Mouse (Mus musculus) A20 (cell line): ENCODE measurements at regions not wholly inside any gene's neighbourhood (a gene's known extent, or its start where the extent isn't known, plus 50 kb on each side); places are given as distances from the start of the nearest gene placed in this dataset.
A peak's percentile ranks its signal among the peaks of the same experiment; 100 is the strongest.

ENCODE experiments used
- DNase-seq: peaks from one replicate; pipeline ENCODE4 v3.0.0-alpha.2; 2011; ENCODE audit warnings: low read depth, low spot score

GRCm38 (mm10) chr5:50820674-50821073 is 746.9 kb downstream of the Ppargc1a start:
- no peak for DNase-seq

- DNase-seq: no peak
These were observed 747.6 kb downstream of the Ppargc1a start for GRCm38 (mm10) chr5:50819959-50820358.

GRCm38 (mm10) chr5:50795310-50795709 is 736.5 kb upstream of the Adgra3 start:
- no peak for DNase-seq

DNA sequence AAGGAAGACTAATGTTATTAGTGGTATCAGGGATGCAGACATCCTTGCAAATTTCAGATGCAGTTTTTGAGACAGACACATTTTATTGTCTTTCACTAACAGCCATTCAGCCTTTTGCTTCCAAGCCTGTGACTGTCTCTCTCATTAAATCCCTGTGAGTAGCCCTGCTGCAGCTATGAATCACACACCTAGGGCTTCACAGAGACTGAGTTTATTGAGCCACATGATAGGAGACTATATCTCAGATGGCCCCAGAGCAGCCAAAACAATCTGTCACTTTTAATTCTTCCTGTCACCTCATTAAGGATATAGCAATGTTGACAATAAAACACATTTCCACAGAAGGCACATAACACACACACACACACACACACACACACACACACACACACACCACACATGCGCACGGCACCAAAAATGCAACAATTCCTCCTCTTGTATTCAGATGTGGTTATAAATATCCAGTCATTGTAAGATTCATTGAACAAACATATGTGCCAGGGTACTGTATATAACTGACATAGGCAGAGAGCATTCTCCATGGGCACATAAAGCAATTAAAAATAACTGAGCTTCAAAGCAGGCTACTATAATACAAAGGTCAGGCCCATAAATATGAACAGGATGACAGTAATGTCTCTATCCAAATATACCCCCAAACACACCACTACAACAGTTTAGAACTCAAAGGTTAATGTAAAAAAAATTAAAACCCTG is 735.8 kb upstream of the Adgra3 start:
- DNase-seq: no peak

DNA sequence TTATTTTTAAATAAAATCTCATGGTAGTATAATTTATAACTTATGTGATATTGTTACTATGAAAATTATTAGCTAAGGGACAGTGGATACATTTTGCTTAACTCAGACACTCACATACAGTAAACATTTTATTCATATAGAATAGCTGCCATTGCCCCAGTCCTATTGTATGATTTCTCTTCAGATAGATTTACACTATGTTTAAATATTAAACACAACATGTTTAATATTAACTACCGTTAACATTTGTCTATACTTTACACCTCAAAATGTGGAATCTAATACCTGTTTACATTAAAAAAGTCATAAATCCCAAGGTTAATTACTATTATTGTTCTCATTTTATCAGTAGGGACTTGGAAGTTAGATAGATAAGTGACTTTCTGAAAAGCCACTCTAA is 734.8 kb upstream of the Adgra3 start:
- no peak for DNase-seq

- DNase-seq: no peak
These were observed 726.5 kb upstream of the Adgra3 start for GRCm38 (mm10) chr5:50785273-50785672.

DNA sequence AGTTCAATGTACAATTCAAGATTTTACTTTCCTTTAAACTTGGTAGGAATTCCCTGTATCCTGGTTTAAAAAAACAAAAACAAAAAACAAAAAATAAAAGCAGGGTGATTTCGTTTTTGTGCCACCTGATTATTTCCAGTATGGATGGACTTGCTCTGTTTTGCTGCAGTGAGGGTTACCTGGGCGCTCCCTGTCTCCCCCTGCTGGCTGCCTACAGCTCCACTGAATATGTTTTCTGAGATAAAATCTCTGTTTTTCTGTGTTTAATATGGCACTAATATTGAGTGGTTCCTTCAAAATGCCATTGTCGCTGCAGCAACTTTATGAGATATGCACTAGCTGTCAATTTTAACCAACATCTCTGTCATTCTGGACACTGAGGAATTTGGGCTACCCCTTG is 720.3 kb upstream of the Adgra3 start:
- peak; percentile 2 for DNase-seq

- DNase-seq: no peak
These were observed 719.4 kb upstream of the Adgra3 start for GRCm38 (mm10) chr5:50778221-50778620.

DNA sequence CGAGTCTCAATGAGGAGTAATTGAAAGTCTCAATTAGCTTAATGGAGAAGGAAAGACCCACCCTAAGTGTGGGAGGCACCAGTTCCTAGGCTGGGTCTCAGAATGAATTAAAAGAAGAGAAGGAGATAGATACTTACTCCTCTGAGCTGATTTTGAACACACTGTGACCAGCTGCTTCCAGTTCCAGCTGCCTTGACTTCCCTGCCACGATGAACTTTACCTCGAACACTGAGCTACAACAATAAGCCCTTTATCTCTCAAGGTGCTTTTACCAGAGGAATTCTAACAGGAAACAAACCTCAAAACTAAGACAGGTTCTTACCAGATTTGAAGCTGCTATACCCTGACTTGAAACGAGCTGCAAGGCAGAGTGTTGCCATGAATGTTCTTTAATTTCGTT is 703.5 kb upstream of the Adgra3 start:
- DNase-seq: no peak

DNA sequence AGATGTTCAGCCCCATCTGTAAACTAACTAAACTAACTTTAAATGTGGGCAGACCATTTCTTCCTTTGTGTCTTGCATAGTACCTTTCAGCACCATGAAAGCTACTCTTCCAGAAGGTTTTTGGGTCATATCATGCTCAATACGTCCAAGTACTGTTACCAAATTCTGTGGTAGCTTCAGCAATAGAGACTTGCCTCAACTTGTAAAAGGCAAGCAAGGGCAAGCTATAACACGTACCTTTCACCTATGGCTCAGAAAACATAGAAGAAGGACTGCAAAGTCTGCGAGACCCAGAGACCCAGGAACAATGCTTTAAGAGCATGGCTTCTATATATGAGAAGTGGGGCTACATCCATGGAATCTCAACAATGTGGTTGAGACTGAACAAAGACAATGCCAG is 701.6 kb upstream of the Adgra3 start:
- DNase-seq: no peak

- DNase-seq: peak; percentile 10
These were observed 694.0 kb upstream of the Adgra3 start for GRCm38 (mm10) chr5:50752766-50753165.

GRCm38 (mm10) chr5:50751358-50751757 is 692.6 kb upstream of the Adgra3 start:
- no peak for DNase-seq

- no peak for DNase-seq
These were observed 684.2 kb upstream of the Adgra3 start for GRCm38 (mm10) chr5:50743030-50743429.

- DNase-seq: no peak
These were observed 674.9 kb upstream of the Adgra3 start for GRCm38 (mm10) chr5:50733711-50734110.

DNA sequence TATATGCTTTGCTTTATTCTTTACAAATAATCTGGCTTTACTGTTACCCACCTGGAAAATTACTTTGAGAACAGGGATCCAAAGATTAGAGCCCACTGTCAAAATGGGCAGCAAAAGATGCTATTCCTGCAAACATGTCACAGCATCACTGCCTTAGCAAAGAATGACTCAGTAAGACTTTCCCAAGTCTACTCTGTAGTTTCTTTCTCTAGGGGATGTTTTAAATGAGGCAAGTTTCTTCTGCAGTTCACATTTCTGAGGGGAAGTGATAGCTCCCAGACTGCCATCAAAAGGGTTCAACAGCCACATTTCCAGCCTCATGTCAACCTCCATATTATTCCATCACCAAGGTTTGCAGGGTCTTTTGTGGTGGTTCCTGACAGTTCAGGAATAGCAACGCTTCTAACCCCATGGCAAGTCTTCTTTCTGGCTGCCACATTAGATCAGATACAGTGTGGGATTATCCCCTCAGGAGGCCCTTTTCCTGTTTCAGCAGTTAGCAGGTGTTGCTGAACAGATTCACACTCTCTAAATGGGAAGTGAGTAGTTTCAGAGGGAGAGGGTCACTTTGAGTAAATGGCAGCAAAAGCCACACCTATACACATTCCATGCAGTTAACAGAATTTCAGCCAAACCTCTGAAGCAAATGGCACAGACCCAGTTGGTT is 669.7 kb upstream of the Adgra3 start:
- peak; percentile 67 for DNase-seq

- DNase-seq: no peak
These were observed 648.3 kb upstream of the Adgra3 start for GRCm38 (mm10) chr5:50706945-50707663.

- no peak for DNase-seq
These were observed 639.3 kb upstream of the Adgra3 start for GRCm38 (mm10) chr5:50698084-50698483.

- no peak for DNase-seq
These were observed 638.8 kb upstream of the Adgra3 start for GRCm38 (mm10) chr5:50697588-50697987.

- DNase-seq: no peak
These were observed 629.6 kb upstream of the Adgra3 start for GRCm38 (mm10) chr5:50688362-50688761.

- DNase-seq: no peak
These were observed 625.2 kb upstream of the Adgra3 start for GRCm38 (mm10) chr5:50683966-50684365.

DNA sequence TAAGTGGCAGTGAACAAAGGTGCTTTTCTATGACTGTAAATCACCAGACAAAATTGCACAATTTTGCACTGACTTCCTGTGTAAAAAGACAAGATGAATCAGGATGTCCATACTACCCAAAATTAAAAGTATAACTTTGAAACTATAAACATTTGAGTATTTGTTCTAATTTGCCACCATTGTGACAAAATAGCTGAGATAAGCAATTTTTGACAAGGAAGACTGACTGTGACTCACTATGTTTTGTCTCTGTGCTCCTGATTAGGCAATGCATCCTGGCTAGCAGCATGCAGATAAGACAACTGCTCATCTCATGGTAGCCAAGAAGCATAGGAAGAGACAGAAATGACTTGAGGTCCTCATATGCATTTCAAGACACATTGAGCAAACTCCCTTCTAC is 577.7 kb upstream of the Adgra3 start:
- no peak for DNase-seq

- no peak for DNase-seq
These were observed 567.8 kb upstream of the Adgra3 start for GRCm38 (mm10) chr5:50626648-50627047.

DNA sequence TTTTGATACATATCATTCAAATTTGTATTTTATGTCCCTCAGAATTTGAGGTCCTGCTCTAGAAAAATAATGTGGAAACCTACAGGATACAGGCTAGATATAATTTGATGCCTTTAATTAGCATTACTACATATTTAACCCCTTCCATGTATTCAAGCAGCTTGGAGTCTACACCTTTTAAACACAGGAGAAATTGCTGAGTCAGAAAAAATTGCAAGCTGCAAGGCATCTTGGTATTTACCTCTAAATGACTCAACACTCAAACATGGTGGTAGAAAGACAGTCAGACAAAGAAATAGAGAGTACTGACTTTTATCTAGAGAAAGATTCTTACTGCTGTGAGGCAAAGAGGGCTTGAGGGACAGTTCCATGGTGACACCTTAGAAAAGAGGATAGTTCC is 565.4 kb upstream of the Adgra3 start:
- no peak for DNase-seq
